Comparison of ENCODE assay signal across 10 mouse cellular contexts in genomic region chr3:101354490-101354889, GRCm38 (mm10). TPM values are rescaled to one million over a fixed set of nuclear protein-coding genes. Genes with fewer than 3 reads are reported as not detected.
DNase-seq lines count a peak whose midpoint lies in the region.
"Had no signal": no experiment of that assay in that cellular context is flagged by ENCODE, and none has a peak within 500 bp of the region (broad histone marks: within the 10 kb centered on the region; RNA-seq: fewer than 3 reads in every experiment).

No protein-coding gene starts in this region.

- intact Hi-C loops in heart, postnatal 10 days (cut with DNase I), result no loop called here

- DNase-seq in spleen, adult 12 weeks (ENCODE audit: low spot score), result peak; percentile 45
- no peak for DNase-seq in spleen, adult 18-20 months
- DNase-seq in cerebellum, postnatal 4 days (ENCODE audit: low spot score in 2 of 2), result peak; percentile 43 to 91
- DNase-seq in heart, postnatal 10 days, result peak; percentile 60 to 61
- DNase-seq in spleen, postnatal 4 days (ENCODE audit: low spot score in 2 of 2), result peak; percentile 63 to 70
- no peak for DNase-seq in urinary bladder, postnatal 14 days (ENCODE audit: low spot score)
- no peak for DNase-seq in yolk sac, embryonic 10.5 days (ENCODE audit: low spot score)
- DNase-seq in layer of hippocampus, adult 11-12 months (ENCODE audit: low spot score), result no peak
- DNase-seq: layer of hippocampus, postnatal 36 days; thymus, postnatal 14 days had no signal

RNA-seq across cellular contexts. Expression of gene Igsf3, which starts 22.4 kb away (rescaled TPM):
- total RNA-seq in heart, postnatal 10 days (2021), result 10 to 100 TPM; 21.6 to 24.9 TPM

Comparison
In these comparisons a context has a peak if more than half of its experiments do, and no peak if none do; other contexts are left out.
1. DNase-seq: peak in spleen, adult 12 weeks (single experiment), cerebellum, postnatal 4 days (2 of 2), heart, postnatal 10 days (2 of 2) and spleen, postnatal 4 days (2 of 2); none in spleen, adult 18-20 months (0 of 2), urinary bladder, postnatal 14 days (single experiment), yolk sac, embryonic 10.5 days (single experiment) and layer of hippocampus, adult 11-12 months (single experiment).